Mouse (Mus musculus) ES-Bruce4 (cell line): ENCODE results near the gene Rere.

ENCODE experiments used
- CTCF ChIP-seq: IDR thresholded peaks from one replicate; pipeline ENCODE4 v1.8.1; 2011; ENCODE audit warnings: low read depth, low read length
- EP300 ChIP-seq: IDR thresholded peaks from 2 replicates; pipeline ENCODE4 v1.6.1; 2011; ENCODE audit warnings: low read depth, low read length; ENCODE audit not compliant: insufficient read depth
- POLR2A ChIP-seq: IDR thresholded peaks from one replicate; pipeline ENCODE4 v1.8.1; 2011; ENCODE audit warnings: low read length; ENCODE audit not compliant: insufficient read depth

DNA sequence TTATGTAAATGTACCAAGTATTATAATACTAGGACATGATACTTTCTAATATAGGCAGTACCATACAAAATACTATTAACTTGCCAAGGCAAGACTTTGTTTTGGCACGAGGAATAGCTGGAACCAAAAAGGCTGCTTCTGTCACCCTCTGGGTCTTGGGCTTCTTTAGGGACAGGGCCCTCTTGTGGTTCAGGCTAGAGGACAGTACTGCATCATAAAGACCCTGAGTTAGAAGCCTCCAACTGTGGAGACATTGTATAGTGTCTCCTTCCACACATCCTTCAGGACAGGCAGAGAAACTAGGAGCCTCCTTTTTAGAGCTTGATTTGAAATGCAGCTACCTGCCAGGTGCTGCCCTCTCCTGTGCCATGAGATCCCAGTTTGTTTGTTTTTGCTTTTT is 174.3 kb downstream of the Rere start:
- TF ChIP-seq EP300 (no peak), CTCF (no peak), POLR2A (no peak)
